Mouse (Mus musculus) frontal cortex, postnatal 14 days (tissue): ENCODE measurements around the gene Sprr1a.
"Not testable (repeated sequence)": the region's sequence is repeated elsewhere in the genome, so short reads cannot be mapped to it uniquely, and the experiment has no call there.

Source experiments
- DNase-seq, 2 experiments: peaks; one replicate each; pipeline ENCODE4 v3.0.0; 2022; ENCODE audit warnings: low spot score in 2 of 2

Gene Sprr1a

GRCm38 (mm10) chr3:92485863-92486262 lies at the start of gene Sprr1a:
TSS of gene Sprr1a (minus strand) at chr3:92485895.
- DNase-seq = no peak

GRCm38 (mm10) chr3:92534411-92534810 lies 48.7 kb upstream of the Sprr1a start, which contains the start of gene 2310046K23Rik:
TSS of gene 2310046K23Rik (minus strand) at chr3:92534511.
- DNase-seq = no peak

- DNase-seq = no peak
Observed at GRCm38 (mm10) chr3:92512325-92512724, 26.6 kb upstream of the Sprr1a start.

- no peak for DNase-seq
Observed at GRCm38 (mm10) chr3:92510786-92511185, 25.1 kb upstream of the Sprr1a start.

- no peak for DNase-seq
Observed at GRCm38 (mm10) chr3:92508185-92508584, 22.5 kb upstream of the Sprr1a start.

GRCm38 (mm10) chr3:92503528-92503927 lies 17.8 kb upstream of the Sprr1a start:
- no peak for DNase-seq

GRCm38 (mm10) chr3:92500393-92500792 lies 14.7 kb upstream of the Sprr1a start, which contains the start of gene Sprr4:
TSS of gene Sprr4 (minus strand) at chr3:92500493.
- no peak for DNase-seq

GRCm38 (mm10) chr3:92490262-92490661 lies 4.6 kb upstream of the Sprr1a start:
- not testable (repeated sequence) for DNase-seq

GRCm38 (mm10) chr3:92486307-92486706 lies 612 bp upstream of the Sprr1a start:
- DNase-seq = no peak

GRCm38 (mm10) chr3:92481249-92481648 lies 4.4 kb downstream of the Sprr1a start:
- not testable (repeated sequence) for DNase-seq

- no peak for DNase-seq
Observed at GRCm38 (mm10) chr3:92470111-92470510, 15.6 kb downstream of the Sprr1a start.

GRCm38 (mm10) chr3:92467424-92467823 lies 18.3 kb downstream of the Sprr1a start:
- DNase-seq = no peak

- DNase-seq = no peak
Observed at GRCm38 (mm10) chr3:92466576-92466975, 19.1 kb downstream of the Sprr1a start.

- no peak for DNase-seq
Observed at GRCm38 (mm10) chr3:92458620-92459019, 27.1 kb downstream of the Sprr1a start, which contains the start of gene Sprr3. TSS of gene Sprr3 (minus strand) at chr3:92458720.

- no peak for DNase-seq
Observed at GRCm38 (mm10) chr3:92455151-92455550, 30.5 kb downstream of the Sprr1a start.

GRCm38 (mm10) chr3:92440177-92440576 lies 45.5 kb downstream of the Sprr1a start:
- DNase-seq = no peak

- DNase-seq = no peak
Observed at GRCm38 (mm10) chr3:92438689-92439088, 47.0 kb downstream of the Sprr1a start, which contains the start of gene Sprr1b. TSS of gene Sprr1b (minus strand) at chr3:92438789.
